Mouse (Mus musculus): ENCODE data around the gene Sema3a. TPM values are rescaled to one million over a fixed set of nuclear protein-coding genes. Genes with fewer than 3 reads are reported as not detected.

Sema3a gene
- polyA plus RNA-seq, 1 experiment: 0.24 TPM

DNA sequence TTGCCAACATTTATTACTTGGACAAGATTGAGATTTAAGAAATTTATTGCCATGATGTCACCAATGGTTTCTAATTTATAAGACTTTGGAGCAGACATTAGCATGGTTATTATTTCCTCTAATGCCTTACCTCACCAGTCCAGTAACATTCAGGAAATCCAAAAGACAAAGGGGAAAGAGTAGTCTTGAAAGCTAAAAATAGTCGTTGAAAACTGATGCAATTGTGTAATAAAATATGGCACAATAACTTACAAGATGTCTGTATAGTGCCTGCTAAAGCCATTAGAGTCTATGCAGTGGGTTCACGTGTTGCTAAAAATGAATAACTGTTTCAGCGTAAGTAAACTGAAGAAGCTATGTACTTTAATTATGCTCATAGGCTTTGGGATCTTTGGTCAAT is 383.9 kb downstream of the Sema3a start:
- Histone ChIP-seq H3K9me3 (replicated peaks; ENCODE audit: control insufficient read depth, insufficient read depth, low read length, poor library complexity, severe bottlenecking) (no peaks in the 10 kb centered on the region), H3K9ac (ENCODE audit: low read depth, poor library complexity, severe bottlenecking) (no peak overlapping the region), H3K27me3 (ENCODE audit: control insufficient read depth, insufficient read depth, low read length, poor library complexity, severe bottlenecking) (no peaks in the 10 kb centered on the region), H3K4me3 (ENCODE audit: low read depth, low read length) (no peak overlapping the region), H3K36me3 (ENCODE audit: control insufficient read depth, insufficient read depth, low read length, poor library complexity, severe bottlenecking) (no peaks in the 10 kb centered on the region), H3K4me1 (ENCODE audit: control insufficient read depth, insufficient read depth, low read length) (no peaks in the 10 kb centered on the region), H3K27ac (ENCODE audit: insufficient read depth, low read length) (no peak overlapping the region)
- TF ChIP-seq CTCF (IDR thresholded peaks at IDR 0.05; ENCODE audit: low read depth, low read length) (no peak), EP300 (IDR thresholded peaks at IDR 0.05; ENCODE audit: insufficient read depth, low read depth, low read length) (no peak), POLR2A (IDR thresholded peaks at IDR 0.05; ENCODE audit: insufficient read depth, low read length) (no peak)

DNA sequence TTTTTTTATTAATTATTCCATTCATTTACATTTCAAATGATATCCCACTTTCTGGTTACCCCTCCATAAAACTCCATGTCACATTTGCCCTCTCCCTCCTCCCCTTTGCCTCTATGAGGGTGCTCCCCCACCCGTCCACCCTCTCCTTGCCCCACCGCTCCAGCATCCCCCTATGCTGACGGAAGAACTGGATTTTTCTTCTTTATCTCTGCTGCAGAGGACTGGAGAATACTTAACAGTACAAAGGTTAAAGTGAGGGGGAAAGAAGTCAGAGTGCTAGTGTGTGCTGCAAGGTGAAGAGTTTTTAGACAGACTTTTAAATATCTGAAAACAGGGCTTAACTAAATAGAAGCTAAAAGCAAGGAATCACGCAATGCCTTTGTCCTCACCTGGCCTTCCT is 391.8 kb downstream of the Sema3a start:
- H3K9me3 ChIP-seq (replicated peaks; ENCODE audit: control insufficient read depth, insufficient read depth, low read length, poor library complexity, severe bottlenecking): no peaks in the 10 kb centered on the region
- H3K4me3 ChIP-seq (ENCODE audit: low read depth, low read length): no peak overlapping the region
- no peak overlapping the region for H3K27ac ChIP-seq (ENCODE audit: insufficient read depth, low read length)
- no peaks in the 10 kb centered on the region for H3K4me1 ChIP-seq (ENCODE audit: control insufficient read depth, insufficient read depth, low read length)
- no peaks in the 10 kb centered on the region; the same call in 1 of the 2 replicates for H3K27me3 ChIP-seq (ENCODE audit: control insufficient read depth, insufficient read depth, low read length, poor library complexity, severe bottlenecking)
- H3K36me3 ChIP-seq (ENCODE audit: control insufficient read depth, insufficient read depth, low read length, poor library complexity, severe bottlenecking): no peaks in the 10 kb centered on the region
- TF ChIP-seq POLR2A (IDR thresholded peaks at IDR 0.05; ENCODE audit: insufficient read depth, low read length) (no peak), EP300 (IDR thresholded peaks at IDR 0.05; ENCODE audit: insufficient read depth, low read depth, low read length) (no peak), CTCF (IDR thresholded peaks at IDR 0.05; ENCODE audit: low read depth, low read length) (no peak)
- no peak overlapping the region for H3K9ac ChIP-seq (ENCODE audit: low read depth, poor library complexity, severe bottlenecking)

DNA sequence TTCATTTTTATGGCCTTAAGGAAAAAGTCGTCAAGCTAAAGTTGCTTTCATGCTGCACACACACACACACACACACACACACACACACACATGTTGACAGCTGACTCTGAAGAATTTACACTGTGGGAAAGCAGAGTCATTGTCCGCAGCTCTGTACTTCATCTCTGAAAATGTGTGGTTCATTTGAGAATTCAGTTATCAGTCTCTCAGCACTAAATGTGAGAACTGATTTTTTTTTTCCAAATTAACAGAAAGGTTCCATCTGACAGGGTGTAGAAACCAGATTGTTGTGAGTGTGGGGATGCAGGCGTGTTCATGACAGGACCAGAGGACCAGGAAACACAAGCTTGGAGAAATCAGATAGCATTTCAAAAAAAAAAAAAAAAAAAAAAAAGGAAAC is 400.4 kb downstream of the Sema3a start:
- Histone ChIP-seq H3K9me3 (replicated peaks; ENCODE audit: control insufficient read depth, insufficient read depth, low read length, poor library complexity, severe bottlenecking) (no peaks in the 10 kb centered on the region), H3K4me1 (ENCODE audit: control insufficient read depth, insufficient read depth, low read length) (no peaks in the 10 kb centered on the region), H3K27me3 (ENCODE audit: control insufficient read depth, insufficient read depth, low read length, poor library complexity, severe bottlenecking) (no peaks in the 10 kb centered on the region; the same call in 1 of the 2 replicates), H3K4me3 (ENCODE audit: low read depth, low read length) (no peak overlapping the region), H3K27ac (ENCODE audit: insufficient read depth, low read length) (no peak overlapping the region), H3K9ac (ENCODE audit: low read depth, poor library complexity, severe bottlenecking) (no peak overlapping the region), H3K36me3 (ENCODE audit: control insufficient read depth, insufficient read depth, low read length, poor library complexity, severe bottlenecking) (no peaks in the 10 kb centered on the region)
- TF ChIP-seq POLR2A (IDR thresholded peaks at IDR 0.05; ENCODE audit: insufficient read depth, low read length): no peak
- no peak for TF ChIP-seq EP300 (IDR thresholded peaks at IDR 0.05; ENCODE audit: insufficient read depth, low read depth, low read length)
- TF ChIP-seq CTCF (IDR thresholded peaks at IDR 0.05; ENCODE audit: low read depth, low read length): no peak

DNA sequence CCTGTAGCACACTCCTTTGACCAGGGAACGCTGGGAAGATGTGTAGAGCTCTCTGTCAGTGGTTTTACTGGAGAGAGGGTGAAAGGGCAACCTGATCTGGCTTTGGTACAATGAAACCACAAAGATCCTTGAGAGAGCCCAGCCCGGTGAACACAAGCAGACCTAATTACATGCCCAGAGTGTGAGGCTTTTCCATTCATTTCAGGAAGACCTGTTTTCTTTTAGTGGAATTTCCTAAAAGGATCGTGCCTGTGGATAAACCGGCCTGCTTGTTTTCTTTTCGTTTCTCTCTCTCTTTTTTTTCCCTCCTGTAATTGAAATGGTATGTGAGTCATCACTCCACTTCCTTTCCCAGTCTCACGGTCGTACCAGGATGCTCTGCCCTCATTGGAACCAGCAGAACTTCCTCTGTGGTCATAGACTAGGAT is 401.8 kb downstream of the Sema3a start:
- Histone ChIP-seq H3K9me3 (replicated peaks; ENCODE audit: control insufficient read depth, insufficient read depth, low read length, poor library complexity, severe bottlenecking) (no peaks in the 10 kb centered on the region), H3K27me3 (ENCODE audit: control insufficient read depth, insufficient read depth, low read length, poor library complexity, severe bottlenecking) (no peaks in the 10 kb centered on the region), H3K9ac (ENCODE audit: low read depth, poor library complexity, severe bottlenecking) (no peak overlapping the region), H3K4me1 (ENCODE audit: control insufficient read depth, insufficient read depth, low read length) (no peaks in the 10 kb centered on the region), H3K4me3 (ENCODE audit: low read depth, low read length) (no peak overlapping the region), H3K27ac (ENCODE audit: insufficient read depth, low read length) (no peak overlapping the region), H3K36me3 (ENCODE audit: control insufficient read depth, insufficient read depth, low read length, poor library complexity, severe bottlenecking) (no peaks in the 10 kb centered on the region)
- TF ChIP-seq POLR2A (IDR thresholded peaks at IDR 0.05; ENCODE audit: insufficient read depth, low read length) (no peak), EP300 (IDR thresholded peaks at IDR 0.05; ENCODE audit: insufficient read depth, low read depth, low read length) (no peak), CTCF (IDR thresholded peaks at IDR 0.05; ENCODE audit: low read depth, low read length) (no peak)

DNA sequence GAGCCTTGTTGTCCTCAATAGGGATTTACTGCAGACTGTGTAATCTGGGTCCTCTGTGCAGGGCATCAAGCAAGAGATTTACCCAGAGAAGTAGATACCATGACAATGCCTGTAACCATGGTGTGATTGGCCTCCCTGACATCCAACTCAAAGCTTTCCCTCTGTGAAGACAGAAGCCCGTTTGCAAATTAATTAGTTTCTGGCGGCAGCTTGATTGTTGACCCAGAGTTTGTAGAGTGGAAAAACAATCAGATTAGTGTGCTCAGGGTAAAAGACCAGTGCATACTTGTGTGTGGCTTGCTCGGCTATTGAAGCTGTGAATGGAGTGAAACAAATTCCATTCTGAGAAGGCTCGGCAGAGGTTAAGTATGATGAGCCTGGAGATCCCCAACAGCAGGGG is 404.0 kb downstream of the Sema3a start:
- TF ChIP-seq POLR2A (IDR thresholded peaks at IDR 0.05; ENCODE audit: insufficient read depth, low read length) (no peak), EP300 (IDR thresholded peaks at IDR 0.05; ENCODE audit: insufficient read depth, low read depth, low read length) (no peak), CTCF (IDR thresholded peaks at IDR 0.05; ENCODE audit: low read depth, low read length) (no peak)
- no peaks in the 10 kb centered on the region for H3K4me1 ChIP-seq (ENCODE audit: control insufficient read depth, insufficient read depth, low read length)
- H3K9ac ChIP-seq (ENCODE audit: low read depth, poor library complexity, severe bottlenecking): no peak overlapping the region
- H3K9me3 ChIP-seq (replicated peaks; ENCODE audit: control insufficient read depth, insufficient read depth, low read length, poor library complexity, severe bottlenecking): no peaks in the 10 kb centered on the region
- no peaks in the 10 kb centered on the region for H3K27me3 ChIP-seq (ENCODE audit: control insufficient read depth, insufficient read depth, low read length, poor library complexity, severe bottlenecking)
- H3K27ac ChIP-seq (ENCODE audit: insufficient read depth, low read length): no peak overlapping the region
- H3K36me3 ChIP-seq (ENCODE audit: control insufficient read depth, insufficient read depth, low read length, poor library complexity, severe bottlenecking): no peaks in the 10 kb centered on the region
- no peak overlapping the region for H3K4me3 ChIP-seq (ENCODE audit: low read depth, low read length)

DNA sequence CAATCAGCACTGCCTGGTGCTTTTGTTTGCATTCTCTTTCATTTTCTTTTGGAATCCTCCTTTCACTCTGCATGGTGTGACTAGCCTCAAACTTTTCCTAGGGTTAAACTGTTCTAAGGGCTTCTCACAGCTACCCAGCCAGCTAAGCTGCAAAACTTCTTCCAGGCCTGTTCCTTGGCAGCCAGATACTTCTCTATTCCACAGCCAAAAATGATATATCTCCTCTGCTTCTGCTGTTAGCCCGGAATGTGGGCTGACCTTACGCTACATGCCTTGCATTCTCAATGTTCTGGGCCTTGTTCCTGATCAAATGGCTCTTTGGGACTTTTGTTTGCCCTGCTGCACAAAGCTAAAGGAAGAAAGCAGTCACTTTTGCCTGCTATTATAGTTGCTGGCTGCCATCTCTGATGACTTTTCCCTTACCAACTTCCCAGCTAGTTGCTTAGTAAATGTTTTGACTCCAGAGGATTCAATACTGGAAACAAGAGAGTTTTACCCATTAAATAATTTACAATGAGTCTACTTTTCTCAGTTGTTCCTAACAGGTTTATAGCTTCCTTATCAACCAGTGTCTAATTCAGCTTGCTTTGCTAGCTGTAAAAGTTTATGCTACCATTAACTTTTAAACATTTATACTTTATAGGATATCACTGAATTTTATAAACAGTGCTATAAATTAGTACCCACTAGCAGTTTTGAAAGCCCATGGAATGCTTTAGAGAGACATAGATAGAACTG is 422.4 kb downstream of the Sema3a start:
- Histone ChIP-seq H3K27ac (ENCODE audit: insufficient read depth, low read length) (no peak overlapping the region), H3K9ac (ENCODE audit: low read depth, poor library complexity, severe bottlenecking) (no peak overlapping the region), H3K4me3 (ENCODE audit: low read depth, low read length) (no peak overlapping the region), H3K4me1 (ENCODE audit: control insufficient read depth, insufficient read depth, low read length) (no peaks in the 10 kb centered on the region), H3K9me3 (replicated peaks; ENCODE audit: control insufficient read depth, insufficient read depth, low read length, poor library complexity, severe bottlenecking) (no peaks in the 10 kb centered on the region), H3K27me3 (ENCODE audit: control insufficient read depth, insufficient read depth, low read length, poor library complexity, severe bottlenecking) (no peaks in the 10 kb centered on the region), H3K36me3 (ENCODE audit: control insufficient read depth, insufficient read depth, low read length, poor library complexity, severe bottlenecking) (no peaks in the 10 kb centered on the region)
- TF ChIP-seq CTCF (IDR thresholded peaks at IDR 0.05; ENCODE audit: low read depth, low read length) (no peak), EP300 (IDR thresholded peaks at IDR 0.05; ENCODE audit: insufficient read depth, low read depth, low read length) (no peak), POLR2A (IDR thresholded peaks at IDR 0.05; ENCODE audit: insufficient read depth, low read length) (no peak)

Data from ES-Bruce4 (cell line).